Mouse (Mus musculus): ENCODE measurements around the gene Safb2. TPM values are rescaled to one million over a fixed set of nuclear protein-coding genes. Genes with fewer than 3 reads are reported as not detected.

Gene Safb2
- polyA plus RNA-seq, 1 experiment from 2014 or later = 127 TPM

DNA sequence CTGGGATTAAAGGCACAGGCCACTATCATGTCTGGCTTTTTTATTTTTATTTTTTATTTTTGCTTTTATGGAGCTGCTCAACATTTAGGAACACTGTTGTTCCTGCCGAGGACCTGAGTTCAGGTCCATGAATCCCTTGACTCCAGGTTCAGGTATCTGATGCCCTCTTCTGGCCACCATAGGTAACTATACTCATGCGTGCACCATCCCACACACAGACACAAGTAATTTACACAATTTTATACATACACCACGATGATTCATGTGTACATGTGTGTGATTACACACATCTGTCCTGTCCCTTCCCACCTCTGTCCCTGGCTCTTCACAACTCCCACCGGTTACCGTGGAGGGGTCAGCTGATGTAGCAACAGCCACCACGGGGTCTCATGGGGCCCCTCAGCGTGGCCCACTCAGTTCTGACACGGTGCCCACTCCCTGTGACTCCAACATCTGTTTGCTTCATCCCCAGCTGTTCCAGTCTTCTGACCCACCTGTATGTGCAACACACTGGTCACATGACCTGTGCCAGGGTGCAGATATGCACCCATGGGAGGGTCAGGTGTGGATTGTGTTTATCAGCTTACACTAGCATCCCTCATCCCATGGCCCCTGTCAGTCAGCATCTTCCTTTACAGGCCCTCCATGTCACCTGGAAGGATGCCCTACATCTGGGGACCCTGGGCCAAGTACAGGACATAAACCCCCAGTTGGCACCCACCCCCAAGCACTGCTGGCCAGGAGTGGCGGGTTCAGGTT lies 36.4 kb downstream of the Safb2 start:
- ChIA-PET CTCF (interaction anchor here (0.8 to 3.5 kb wide), 4 partner anchors 11 to 191 kb away, joined by 3 to 14 read pairs (median 4); no protein-coding TSS in a partner anchor), POLR2A (interaction anchor here (1.1 kb wide), 1 partner anchor 11 kb away, joined by 4 read pairs; no protein-coding TSS in a partner anchor)
- H3K27me3 ChIP-seq = no peaks in the 10 kb centered on the region
- no peak for ATAC-seq
- no peak for DNase-seq (ENCODE audit: low read depth, low spot score)
- no peak for TF ChIP-seq CTCF (IDR thresholded peaks at IDR 0.05)
- in situ Hi-C loops (cut with MboI; ENCODE audit: low pct_unique_long_range_greater_than_20kb) = no loop called here

DNA sequence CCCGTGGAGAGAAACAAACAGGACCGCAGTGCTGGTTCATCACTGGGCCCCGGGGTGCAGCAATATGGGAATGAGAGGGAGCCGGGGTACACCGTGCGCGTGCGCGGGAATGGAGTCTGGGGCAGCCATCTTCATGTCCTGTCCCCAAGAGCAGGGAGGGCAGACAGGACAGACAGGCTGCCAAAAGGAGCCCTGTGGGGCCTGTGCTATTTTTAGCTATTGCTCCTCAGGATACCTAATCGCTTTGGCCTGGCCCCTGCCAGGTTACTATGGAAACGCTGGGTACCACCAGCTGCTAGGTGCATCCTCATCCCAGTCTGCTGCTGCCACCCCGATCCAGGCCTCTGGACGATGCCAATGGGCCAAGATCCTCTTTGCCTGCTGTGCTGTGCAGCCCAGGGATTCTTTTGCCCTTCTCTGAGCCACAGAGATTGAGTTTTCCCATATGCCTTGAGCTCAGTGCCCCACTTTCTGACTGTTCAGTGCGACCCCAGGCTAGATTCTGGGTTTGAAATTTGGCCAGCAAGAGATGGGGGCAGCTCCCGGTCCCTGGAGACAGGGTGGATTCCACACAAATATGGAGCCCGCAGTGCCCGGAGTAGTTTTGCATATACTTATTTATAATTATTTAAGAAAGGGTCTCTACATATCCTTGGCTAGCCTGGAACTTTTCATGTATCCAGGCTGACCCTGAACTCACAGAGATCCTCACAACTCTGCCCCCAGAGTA lies 37.1 kb downstream of the Safb2 start:
- CTCF ChIA-PET = interaction anchor here (0.8 to 3.5 kb wide), 3 partner anchors 12 to 190 kb away, joined by 3 to 14 read pairs (median 6); no protein-coding TSS in a partner anchor

DNA sequence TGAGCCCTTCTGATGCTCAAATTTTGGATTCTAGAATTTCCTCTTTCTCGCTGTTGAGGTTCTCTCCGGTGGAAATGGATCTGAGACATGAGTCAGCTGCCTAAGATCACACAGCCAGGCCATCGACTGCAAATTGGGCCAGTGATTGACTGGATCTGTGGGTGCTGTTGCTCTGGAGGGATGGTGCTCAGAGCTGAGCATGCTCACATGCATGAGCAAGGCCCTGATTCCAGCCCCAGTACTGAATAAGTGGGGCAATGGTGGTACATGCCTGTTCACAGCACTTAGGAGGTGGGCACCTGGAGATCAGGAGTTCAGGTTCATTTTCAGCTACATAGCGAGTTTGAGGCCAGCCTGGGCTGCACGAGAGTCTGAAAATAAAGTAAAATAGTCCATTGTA lies 37.8 kb downstream of the Safb2 start:
- POLR2A ChIA-PET = no interaction called here
- ATAC-seq (no peak), DNase-seq (ENCODE audit: low read depth, low spot score) (no peak)
- H3K27me3 ChIP-seq = no peaks in the 10 kb centered on the region
- in situ Hi-C loops (cut with MboI; ENCODE audit: low pct_unique_long_range_greater_than_20kb) = no loop called here
- CTCF ChIA-PET = interaction anchor here (1.6 to 3.5 kb wide), 2 partner anchors 12 to 190 kb away, joined by 6 to 14 read pairs; no protein-coding TSS in a partner anchor
- no peak for TF ChIP-seq CTCF (IDR thresholded peaks at IDR 0.05)

More for the DNA sequence above, 37.1 kb downstream of the Safb2 start:
- ATAC-seq = no peak
- TF ChIP-seq CTCF (IDR thresholded peaks at IDR 0.05) = no peak
- no peaks in the 10 kb centered on the region for H3K27me3 ChIP-seq
- in situ Hi-C loops (cut with MboI; ENCODE audit: low pct_unique_long_range_greater_than_20kb) = no loop called here
- POLR2A ChIA-PET = interaction anchor here (1.1 kb wide), 1 partner anchor 11 kb away, joined by 4 read pairs; no protein-coding TSS in a partner anchor
- DNase-seq (ENCODE audit: low read depth, low spot score) = no peak

DNA sequence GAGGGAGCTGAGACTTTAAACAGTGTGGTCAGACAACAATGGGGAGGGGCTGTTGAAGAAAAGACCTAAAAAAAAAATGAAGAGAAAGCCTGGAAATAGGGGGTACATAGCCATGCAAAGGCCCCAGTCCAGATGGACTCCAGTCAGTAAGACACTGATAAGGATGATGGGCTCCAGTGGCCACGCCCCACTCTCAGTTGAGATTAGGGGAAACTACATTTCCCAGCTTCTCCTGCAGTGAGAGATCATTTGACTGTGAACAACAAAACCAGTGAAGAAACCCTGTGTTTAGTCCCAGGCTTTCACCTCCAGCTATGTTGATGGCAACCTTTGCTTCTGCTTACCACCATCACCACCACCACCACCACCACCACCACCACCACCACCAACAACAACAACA lies 38.4 kb downstream of the Safb2 start:
- in situ Hi-C loops (cut with MboI; ENCODE audit: low pct_unique_long_range_greater_than_20kb) = no loop called here
- ATAC-seq = no peak
- no peak for DNase-seq (ENCODE audit: low read depth, low spot score)
- POLR2A ChIA-PET = no interaction called here
- no peaks in the 10 kb centered on the region for H3K27me3 ChIP-seq
- CTCF ChIA-PET = interaction anchor here (3.5 kb wide), 1 partner anchor 13 kb away, joined by 14 read pairs; no protein-coding TSS in a partner anchor
- no peak for TF ChIP-seq CTCF (IDR thresholded peaks at IDR 0.05)

DNA sequence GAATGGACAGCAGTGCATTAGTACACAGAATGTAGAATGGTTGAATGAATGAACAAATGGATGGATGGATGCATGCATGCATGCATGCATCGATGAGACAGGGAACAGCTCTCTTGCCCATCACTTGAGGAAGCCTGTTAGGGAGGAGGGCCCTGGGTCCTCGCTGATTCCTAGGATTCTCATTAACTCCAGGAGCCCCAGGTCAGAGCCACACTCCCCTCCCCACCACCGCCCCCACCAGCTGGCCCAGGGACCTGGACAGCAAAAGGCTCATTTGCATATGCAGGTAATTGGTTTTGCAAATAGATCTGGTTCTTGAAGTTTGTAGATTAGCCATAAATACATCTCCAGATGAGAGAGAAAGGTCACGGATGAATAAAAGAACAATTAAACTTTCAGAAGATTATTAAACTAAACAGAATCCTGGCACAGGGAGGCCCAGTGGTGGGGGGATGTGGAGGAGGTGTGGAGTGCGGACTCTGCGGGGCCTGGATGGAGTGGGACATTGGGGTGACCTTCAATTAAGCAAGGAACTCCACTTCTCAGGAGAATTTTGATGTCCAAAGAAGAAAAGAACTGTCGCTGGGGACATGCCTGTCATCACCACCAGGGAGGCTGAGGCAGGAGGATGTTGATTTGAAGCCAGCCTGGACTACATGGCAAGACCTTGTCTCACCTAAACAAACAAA lies 39.5 kb downstream of the Safb2 start:
- in situ Hi-C loops (cut with MboI; ENCODE audit: low pct_unique_long_range_greater_than_20kb) = loop anchor here (5.0 kb wide), 1 partner anchor 38 kb away; no protein-coding TSS in a partner anchor
- DNase-seq (ENCODE audit: low read depth, low spot score) (no peak), ATAC-seq (no peak)
- POLR2A ChIA-PET = no interaction called here
- no peak for TF ChIP-seq CTCF (IDR thresholded peaks at IDR 0.05)
- H3K27me3 ChIP-seq = no peaks in the 10 kb centered on the region
- CTCF ChIA-PET = interaction anchor here (2.0 kb wide), 1 partner anchor 14 kb away, joined by 4 read pairs; no protein-coding TSS in a partner anchor

DNA sequence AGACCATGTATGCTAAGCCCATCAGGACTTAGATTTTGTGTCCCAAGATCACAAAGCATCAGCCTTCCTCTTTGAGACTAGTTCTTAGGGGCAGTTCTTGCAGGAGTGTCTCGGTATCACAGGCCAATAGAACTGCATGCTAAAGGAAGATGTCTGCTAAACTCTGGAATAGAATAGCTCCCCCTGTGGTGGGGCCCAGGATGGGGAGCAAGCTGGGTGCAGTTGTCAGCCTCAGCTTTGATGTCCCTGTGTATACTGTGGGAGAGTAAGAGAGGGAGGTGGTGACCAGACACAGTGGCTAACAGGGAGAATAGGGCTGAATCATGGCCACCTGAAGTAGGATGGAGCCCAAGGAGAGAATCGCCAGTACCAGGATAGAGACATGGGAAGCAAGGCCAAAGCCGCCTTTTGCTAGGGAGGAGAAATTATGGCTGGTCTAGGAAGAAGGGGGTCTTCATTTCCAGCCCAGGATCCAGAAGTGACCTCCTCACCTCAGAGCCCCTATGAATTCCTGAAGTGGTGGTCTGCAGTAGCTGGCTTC lies 40.6 kb downstream of the Safb2 start:
- CTCF ChIA-PET = interaction anchor here (2.0 kb wide), 1 partner anchor 15 kb away, joined by 4 read pairs; no protein-coding TSS in a partner anchor
- DNase-seq (ENCODE audit: low read depth, low spot score) (no peak), ATAC-seq (no peak)
- no peak for TF ChIP-seq CTCF (IDR thresholded peaks at IDR 0.05)
- in situ Hi-C loops (cut with MboI; ENCODE audit: low pct_unique_long_range_greater_than_20kb) = loop anchor here (5.0 kb wide), 1 partner anchor 36 kb away; no protein-coding TSS in a partner anchor
- no peaks in the 10 kb centered on the region for H3K27me3 ChIP-seq
- POLR2A ChIA-PET = no interaction called here

DNA sequence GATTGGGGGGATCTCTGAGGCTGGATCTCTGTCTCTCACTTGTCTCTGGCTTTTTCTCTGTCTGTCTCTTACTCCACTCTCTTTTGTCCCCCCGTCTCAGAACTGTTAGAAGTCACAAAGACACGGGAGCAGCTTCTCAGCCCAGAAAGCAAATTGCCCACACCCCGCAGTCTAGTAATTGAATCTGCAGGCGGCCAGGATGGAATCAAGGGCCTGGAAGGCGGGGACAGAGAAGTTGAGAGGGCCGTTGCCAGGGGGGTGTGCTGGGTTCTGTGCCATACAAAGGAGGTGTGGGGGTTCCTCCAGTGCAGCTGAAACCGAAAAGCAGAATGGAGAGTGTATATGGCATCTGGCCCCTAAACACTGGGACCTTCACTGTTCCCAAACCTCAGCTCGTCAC lies 41.6 kb downstream of the Safb2 start:
- in situ Hi-C loops (cut with MboI; ENCODE audit: low pct_unique_long_range_greater_than_20kb) = loop anchor here (5.0 kb wide), 1 partner anchor 35 kb away; no protein-coding TSS in a partner anchor
- no peak for TF ChIP-seq CTCF (IDR thresholded peaks at IDR 0.05)
- DNase-seq (ENCODE audit: low read depth, low spot score) (no peak), ATAC-seq (no peak)
- POLR2A ChIA-PET = no interaction called here
- no peaks in the 10 kb centered on the region for H3K27me3 ChIP-seq
- CTCF ChIA-PET = no interaction called here

DNA sequence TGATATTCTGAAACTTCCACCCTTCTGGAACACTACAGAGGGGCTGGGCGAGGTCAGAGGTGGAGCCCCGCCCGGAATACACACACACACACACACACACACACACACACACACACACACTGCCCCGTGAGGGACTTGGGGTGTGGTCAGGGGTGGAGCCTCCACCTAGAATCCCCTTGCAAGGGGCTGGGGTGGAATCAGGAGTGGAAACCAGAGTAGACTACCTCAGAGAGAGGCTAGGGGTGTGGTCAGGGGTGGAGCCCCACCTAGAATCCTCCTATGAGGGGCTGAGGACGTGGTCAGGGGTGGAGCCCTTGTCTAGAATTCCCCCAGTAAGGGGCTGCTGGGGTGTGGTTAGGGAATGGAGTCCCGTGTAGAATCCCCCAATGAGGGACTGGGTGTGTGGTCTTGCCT lies 43.8 kb downstream of the Safb2 start:
- ATAC-seq (no peak), DNase-seq (ENCODE audit: low read depth, low spot score) (no peak)
- in situ Hi-C loops (cut with MboI; ENCODE audit: low pct_unique_long_range_greater_than_20kb) = loop anchor here (5.0 kb wide), 1 partner anchor 33 kb away; no protein-coding TSS in a partner anchor
- TF ChIP-seq CTCF (IDR thresholded peaks at IDR 0.05) = no peak
- ChIA-PET CTCF (no interaction called here), POLR2A (no interaction called here)
- H3K27me3 ChIP-seq = no peaks in the 10 kb centered on the region

DNA sequence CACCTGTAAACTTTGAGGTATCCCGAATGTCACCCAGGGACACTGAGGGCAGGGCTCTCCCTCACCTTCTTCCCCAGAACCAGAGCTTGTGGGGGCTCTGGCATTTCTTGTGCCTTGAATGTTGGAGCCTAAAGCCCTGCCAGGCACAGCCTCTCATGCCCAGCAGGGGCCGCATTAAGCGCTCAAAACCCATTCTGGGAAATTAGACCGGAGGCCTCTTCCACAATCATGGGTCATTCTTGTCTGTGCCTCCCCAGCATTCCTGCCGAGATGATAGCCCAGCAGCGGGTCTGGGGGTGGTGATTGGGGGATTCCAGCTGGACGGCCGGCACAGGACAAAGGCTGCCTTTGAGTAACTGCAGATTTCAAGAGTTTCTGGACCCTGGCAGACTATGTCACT lies 46.5 kb downstream of the Safb2 start:
- in situ Hi-C loops (cut with MboI; ENCODE audit: low pct_unique_long_range_greater_than_20kb) = loop anchor here (5.0 kb wide), 1 partner anchor 56 kb away; no protein-coding TSS in a partner anchor
- POLR2A ChIA-PET = no interaction called here
- no peak for TF ChIP-seq CTCF (IDR thresholded peaks at IDR 0.05)
- DNase-seq (ENCODE audit: low read depth, low spot score) (no peak), ATAC-seq (no peak)
- CTCF ChIA-PET = interaction anchor here (0.7 kb wide), 1 partner anchor 35 kb away, joined by 3 read pairs; no protein-coding TSS in a partner anchor
- no peaks in the 10 kb centered on the region for H3K27me3 ChIP-seq

DNA sequence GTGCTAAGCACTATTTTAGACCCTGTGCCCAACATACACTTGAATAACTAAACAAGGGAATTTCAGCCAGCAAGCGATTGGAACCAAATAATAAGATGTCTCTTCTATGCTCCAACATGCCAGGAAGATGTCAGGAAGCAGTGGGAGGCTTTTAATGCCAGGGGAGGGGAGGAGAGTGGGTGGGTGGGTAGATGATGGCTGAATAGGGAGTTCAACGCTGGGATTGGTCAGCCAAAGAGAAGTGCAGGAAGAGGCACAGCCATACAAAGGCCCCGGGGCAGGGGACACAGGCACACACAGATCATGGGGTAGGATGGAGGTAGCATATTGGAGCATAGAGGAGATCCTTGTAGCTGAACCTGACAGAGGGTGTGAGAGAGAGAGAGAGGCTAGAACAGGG lies 47.5 kb downstream of the Safb2 start:
- in situ Hi-C loops (cut with MboI; ENCODE audit: low pct_unique_long_range_greater_than_20kb) = loop anchor here (5.0 kb wide), 1 partner anchor 55 kb away; no protein-coding TSS in a partner anchor

More for the DNA sequence above, 47.5 kb downstream of the Safb2 start:
- no peak for ATAC-seq
- no peak for TF ChIP-seq CTCF (IDR thresholded peaks at IDR 0.05)
- POLR2A ChIA-PET = no interaction called here
- no peaks in the 10 kb centered on the region for H3K27me3 ChIP-seq
- no peak for DNase-seq (ENCODE audit: low read depth, low spot score)
- CTCF ChIA-PET = no interaction called here
